Mouse (Mus musculus) frontal cortex, adult (tissue): ENCODE data around the gene Tbr1.
A peak's percentile ranks its signal among the peaks of the same experiment; 100 is the strongest.

Source experiments
- ATAC-seq: cut with Nextera tagmentation; 2 replicates; pipeline ENCODE4 v1.9.2; 2017; ENCODE audit warnings: mild to moderate bottlenecking, moderate library complexity, mixed read lengths; ENCODE audit not compliant: low TSS enrichment

The Tbr1 gene

GRCm38 (mm10) chr2:61811507-61812421 lies 9.0 kb downstream of the Tbr1 start:
- no peak for ATAC-seq

GRCm38 (mm10) chr2:61812536-61812935 lies 9.8 kb downstream of the Tbr1 start:
- ATAC-seq, result no peak

GRCm38 (mm10) chr2:61813106-61813505 lies 10.4 kb downstream of the Tbr1 start:
- ATAC-seq, result no peak

GRCm38 (mm10) chr2:61813521-61813920 lies 10.8 kb downstream of the Tbr1 start:
- ATAC-seq, result no peak

GRCm38 (mm10) chr2:61814548-61815473 lies 12.1 kb downstream of the Tbr1 start:
- peak; percentile 24 for ATAC-seq

- peak; percentile 43 for ATAC-seq
Observed at GRCm38 (mm10) chr2:61815583-61816313, 13.0 kb downstream of the Tbr1 start.

GRCm38 (mm10) chr2:61818197-61818596 lies 15.5 kb downstream of the Tbr1 start:
- ATAC-seq, result no peak

GRCm38 (mm10) chr2:61820203-61820602 lies 17.5 kb downstream of the Tbr1 start:
- ATAC-seq, result no peak

GRCm38 (mm10) chr2:61823426-61824140 lies 20.9 kb downstream of the Tbr1 start:
- no peak for ATAC-seq

GRCm38 (mm10) chr2:61837243-61837806 lies 34.6 kb downstream of the Tbr1 start:
- ATAC-seq, result no peak
